Mouse (Mus musculus) kidney, embryonic 15.5 days (tissue): ENCODE measurements around the gene Nemp2. TPM values are rescaled to one million over a fixed set of nuclear protein-coding genes. Genes with fewer than 3 reads are reported as not detected.

ENCODE experiments used
- ATAC-seq: fragments of 200-750 bp; cut with Nextera tagmentation; replicated peaks from 2 replicates; pipeline ENCODE4 v1.8.0; 2017; ENCODE audit warnings: moderate TSS enrichment; ENCODE audit not compliant: low FRiP score
- H3K27ac ChIP-seq: fragments of 300-500 bp; sonication (generic); 2 replicates; pipeline ENCODE4 v1.5.1; 2015; ENCODE audit warnings: mild to moderate bottlenecking, inconsistent platforms
- H3K27me3 ChIP-seq: fragments of 300-500 bp; sonication (generic); 2 replicates; pipeline ENCODE4 v1.6.1; 2015; ENCODE audit warnings: inconsistent platforms
- H3K36me3 ChIP-seq: fragments of 300-500 bp; sonication (generic); 2 replicates; pipeline ENCODE4 v1.6.1; 2015; ENCODE audit warnings: inconsistent platforms
- H3K4me1 ChIP-seq: fragments of 300-500 bp; sonication (generic); 2 replicates; pipeline ENCODE4 v1.6.1; 2015; ENCODE audit warnings: inconsistent platforms
- H3K4me2 ChIP-seq: fragments of 300-500 bp; sonication (generic); 2 replicates; pipeline ENCODE4 v1.6.1; 2015; ENCODE audit warnings: moderate library complexity, mild to moderate bottlenecking, inconsistent platforms
- H3K4me3 ChIP-seq: fragments of 300-500 bp; sonication (generic); replicated peaks from 2 replicates; pipeline ENCODE4 v1.5.1; 2015; ENCODE audit warnings: mild to moderate bottlenecking, inconsistent platforms
- H3K9ac ChIP-seq: fragments of 300-500 bp; sonication (generic); 2 replicates; pipeline ENCODE4 v1.6.1; 2015; ENCODE audit warnings: mild to moderate bottlenecking, inconsistent platforms
- H3K9me3 ChIP-seq: fragments of 300-500 bp; sonication (generic); replicated peaks from 2 replicates; pipeline ENCODE4 v1.6.1; 2016; ENCODE audit warnings: inconsistent platforms
- WGBS: fragments of 180-500 bp; shearing (Covaris S2); methylation state at CpG from one replicate; pipeline ENCODE4 v1.1.7; 2015; ENCODE audit warnings: mixed read lengths; 5-methylcytosine and 5-hydroxymethylcytosine counted together
- polyA plus RNA-seq: library from polyadenylated mRNA; unstranded; fragments of >200 nt; fragmentation: Nextera tagmentation; extraction: Ambion mirVana; gene quantifications from 2 replicates; pipeline ENCODE4 v1.2.1, GENCODE M21; 2015

Gene Nemp2
- polyA plus RNA-seq, 1 experiment from 2014 or later = 11.3 TPM

- Histone ChIP-seq H3K4me3 (peak overlapping the region; percentile 98), H3K9ac (no peak overlapping the region), H3K27ac (no peak overlapping the region), H3K4me2 (peak overlapping the region; percentile 57), H3K4me1 (peaks cover 13% of the 10 kb centered on the region; the same call in 1 of the 2 replicates), H3K9me3 (no peaks in the 10 kb centered on the region), H3K27me3 (no peaks in the 10 kb centered on the region), H3K36me3 (0 out of 2 replicates have a peak, but pooled peaks cover 3% of the 10 kb centered on the region)
- 62% methylated on average over 2 of the region's 2 CpGs for WGBS
- no peak for ATAC-seq
These were observed 1.1 kb downstream of the Nemp2 start for GRCm38 (mm10) chr1:52631570-52631969.

GRCm38 (mm10) chr1:52634251-52634650 lies 3.7 kb downstream of the Nemp2 start:
- peaks cover 23% of the 10 kb centered on the region for H3K36me3 ChIP-seq
- 97% methylated on average over 6 of the region's 6 CpGs for WGBS

DNA sequence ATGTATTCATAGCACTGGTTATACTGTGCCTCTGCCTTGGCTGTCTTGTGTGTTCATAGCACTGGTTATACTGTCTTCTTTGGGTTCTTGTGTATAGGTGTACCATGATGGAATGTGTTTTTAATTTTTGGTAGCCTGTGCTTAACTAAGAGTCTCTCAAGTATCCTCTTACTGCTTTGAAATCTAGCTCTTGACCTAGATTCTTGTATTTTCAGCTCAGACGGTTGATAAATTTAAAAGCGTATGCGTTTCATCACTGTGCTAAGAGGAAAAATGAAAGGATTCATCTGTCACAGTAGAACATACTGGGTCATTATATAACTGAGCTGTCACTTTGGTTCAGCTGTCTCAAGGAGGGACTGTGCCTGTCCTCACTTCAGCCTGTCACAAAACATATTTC lies 5.4 kb downstream of the Nemp2 start:
- H3K27me3 ChIP-seq = no peaks in the 10 kb centered on the region
- no peak overlapping the region for H3K27ac ChIP-seq
- H3K9ac ChIP-seq = no peak overlapping the region
- no peak overlapping the region for H3K4me2 ChIP-seq
- ATAC-seq = no peak
- peaks cover 32% of the 10 kb centered on the region for H3K36me3 ChIP-seq
- H3K4me3 ChIP-seq = no peak overlapping the region
- H3K9me3 ChIP-seq = no peaks in the 10 kb centered on the region
- H3K4me1 ChIP-seq = peaks cover 13% of the 10 kb centered on the region; the same call in 1 of the 2 replicates
- WGBS = 91% methylated on average over 3 of the region's 3 CpGs

More at GRCm38 (mm10) chr1:52634251-52634650, 3.7 kb downstream of the Nemp2 start:
- H3K27me3 ChIP-seq = no peaks in the 10 kb centered on the region
- peaks cover 13% of the 10 kb centered on the region; the same call in 1 of the 2 replicates for H3K4me1 ChIP-seq
- ATAC-seq = no peak
- H3K4me2 ChIP-seq = no peak overlapping the region
- no peak overlapping the region for H3K27ac ChIP-seq
- no peak overlapping the region for H3K4me3 ChIP-seq
- H3K9me3 ChIP-seq = no peaks in the 10 kb centered on the region
- H3K9ac ChIP-seq = no peak overlapping the region

- H3K9me3 ChIP-seq = no peaks in the 10 kb centered on the region
- H3K27ac ChIP-seq = no peak overlapping the region
- 82% methylated on average over 2 of the region's 2 CpGs for WGBS
- no peak for ATAC-seq
- no peaks in the 10 kb centered on the region for H3K27me3 ChIP-seq
- H3K9ac ChIP-seq = no peak overlapping the region
- no peak overlapping the region for H3K4me2 ChIP-seq
- H3K4me3 ChIP-seq = no peak overlapping the region
- H3K36me3 ChIP-seq = peaks cover 41% of the 10 kb centered on the region
- no peaks in the 10 kb centered on the region for H3K4me1 ChIP-seq
These were observed 7.6 kb downstream of the Nemp2 start for GRCm38 (mm10) chr1:52638101-52638500.

GRCm38 (mm10) chr1:52639090-52639489 lies 8.6 kb downstream of the Nemp2 start:
- Histone ChIP-seq H3K9ac (no peak overlapping the region), H3K4me1 (no peaks in the 10 kb centered on the region), H3K27ac (no peak overlapping the region), H3K4me2 (no peak overlapping the region), H3K27me3 (no peaks in the 10 kb centered on the region), H3K4me3 (no peak overlapping the region), H3K9me3 (no peaks in the 10 kb centered on the region), H3K36me3 (peaks cover 41% of the 10 kb centered on the region)
- 85% methylated on average over 7 of the region's 7 CpGs for WGBS
- ATAC-seq = no peak

- no peaks in the 10 kb centered on the region for H3K9me3 ChIP-seq
- no peak for ATAC-seq
- WGBS = 86% methylated on average over 6 of the region's 6 CpGs
- no peak overlapping the region for H3K27ac ChIP-seq
- H3K36me3 ChIP-seq = peaks cover 41% of the 10 kb centered on the region
- H3K9ac ChIP-seq = no peak overlapping the region
- no peaks in the 10 kb centered on the region for H3K27me3 ChIP-seq
- no peak overlapping the region for H3K4me2 ChIP-seq
- no peak overlapping the region for H3K4me3 ChIP-seq
- no peaks in the 10 kb centered on the region for H3K4me1 ChIP-seq
These were observed 9.8 kb downstream of the Nemp2 start for GRCm38 (mm10) chr1:52640266-52640665.

- Histone ChIP-seq H3K4me1 (no peaks in the 10 kb centered on the region), H3K27me3 (no peaks in the 10 kb centered on the region), H3K27ac (no peak overlapping the region), H3K4me2 (no peak overlapping the region), H3K9ac (no peak overlapping the region), H3K36me3 (peaks cover 45% of the 10 kb centered on the region), H3K4me3 (no peak overlapping the region), H3K9me3 (no peaks in the 10 kb centered on the region)
- 89% methylated on average over 4 of the region's 4 CpGs for WGBS
- no peak for ATAC-seq
These were observed 10.2 kb downstream of the Nemp2 start for GRCm38 (mm10) chr1:52640736-52641135.

GRCm38 (mm10) chr1:52648153-52649027 lies 17.9 kb downstream of the Nemp2 start:
- H3K36me3 ChIP-seq = peaks cover 44% of the 10 kb centered on the region
- no peaks in the 10 kb centered on the region for H3K27me3 ChIP-seq
- no peaks in the 10 kb centered on the region for H3K9me3 ChIP-seq
- no peak; the same call in 1 of the 2 replicates for ATAC-seq
- 84% methylated on average over 11 of the region's 11 CpGs for WGBS
- H3K4me1 ChIP-seq = no peaks in the 10 kb centered on the region
- no peak overlapping the region for H3K9ac ChIP-seq
- no peak overlapping the region for H3K4me2 ChIP-seq
- no peak overlapping the region for H3K27ac ChIP-seq
- H3K4me3 ChIP-seq = no peak overlapping the region

DNA sequence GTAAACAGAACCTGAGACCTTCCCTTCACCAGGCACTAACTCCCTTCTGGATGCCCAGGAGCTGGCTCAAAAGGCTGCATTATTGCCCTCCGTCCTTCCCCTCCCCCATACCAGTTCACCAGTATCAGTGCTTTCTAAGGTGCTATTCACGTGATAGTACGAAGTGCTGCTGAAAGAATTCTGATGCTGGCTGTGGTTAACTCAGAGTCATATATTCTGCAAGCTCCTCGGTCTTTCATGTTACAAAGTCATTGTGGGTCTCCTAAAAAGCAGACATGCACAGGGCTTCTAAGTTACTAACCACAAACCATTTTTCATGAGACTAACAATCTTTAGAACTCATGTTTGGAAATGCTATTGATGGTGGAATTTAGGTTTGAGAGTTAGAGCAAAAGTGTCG lies 19.6 kb downstream of the Nemp2 start:
- H3K4me3 ChIP-seq = no peak overlapping the region
- no peak overlapping the region for H3K27ac ChIP-seq
- H3K9me3 ChIP-seq = no peaks in the 10 kb centered on the region
- WGBS = 78% methylated on average over 5 of the region's 5 CpGs
- ATAC-seq = no peak
- no peaks in the 10 kb centered on the region for H3K27me3 ChIP-seq
- no peak overlapping the region for H3K4me2 ChIP-seq
- H3K9ac ChIP-seq = no peak overlapping the region
- H3K4me1 ChIP-seq = no peaks in the 10 kb centered on the region
- H3K36me3 ChIP-seq = peaks cover 42% of the 10 kb centered on the region

DNA sequence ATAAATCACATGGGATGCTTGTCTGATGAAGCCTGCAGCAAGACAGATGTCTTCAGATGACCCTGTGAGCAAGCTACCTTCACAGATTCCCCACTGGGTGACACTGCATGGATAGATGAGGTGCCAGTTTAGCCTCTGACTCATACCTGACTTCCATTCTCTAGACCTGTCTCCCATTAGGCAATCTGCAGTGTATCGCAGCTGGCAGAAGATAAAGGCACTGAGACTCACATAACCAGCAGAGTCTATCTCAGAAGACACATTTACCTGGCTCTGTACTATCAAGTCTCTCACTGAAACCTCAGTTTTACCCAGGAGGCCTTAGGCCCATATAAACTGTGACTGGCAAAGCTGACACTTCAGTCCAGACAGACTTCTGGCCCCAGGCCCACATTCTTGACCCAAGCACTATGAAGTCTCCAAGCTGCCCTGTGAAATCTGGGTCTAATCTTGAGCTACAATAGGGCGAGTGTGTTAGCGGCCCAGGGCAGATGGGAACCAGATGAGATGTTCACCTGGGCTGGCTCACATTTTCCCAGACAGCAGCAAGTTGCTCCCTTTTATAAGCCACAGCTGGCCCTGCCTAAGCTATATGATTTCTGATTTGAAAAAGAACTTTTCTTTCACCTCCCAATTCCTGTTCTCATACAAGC lies 22.2 kb downstream of the Nemp2 start:
- H3K27me3 ChIP-seq = no peaks in the 10 kb centered on the region
- 89% methylated on average over 3 of the region's 3 CpGs for WGBS
- no peak overlapping the region for H3K9ac ChIP-seq
- peaks cover 26% of the 10 kb centered on the region for H3K36me3 ChIP-seq
- no peaks in the 10 kb centered on the region for H3K4me1 ChIP-seq
- no peak overlapping the region for H3K4me3 ChIP-seq
- H3K27ac ChIP-seq = no peak overlapping the region
- no peak for ATAC-seq
- no peaks in the 10 kb centered on the region for H3K9me3 ChIP-seq
- no peak overlapping the region for H3K4me2 ChIP-seq

DNA sequence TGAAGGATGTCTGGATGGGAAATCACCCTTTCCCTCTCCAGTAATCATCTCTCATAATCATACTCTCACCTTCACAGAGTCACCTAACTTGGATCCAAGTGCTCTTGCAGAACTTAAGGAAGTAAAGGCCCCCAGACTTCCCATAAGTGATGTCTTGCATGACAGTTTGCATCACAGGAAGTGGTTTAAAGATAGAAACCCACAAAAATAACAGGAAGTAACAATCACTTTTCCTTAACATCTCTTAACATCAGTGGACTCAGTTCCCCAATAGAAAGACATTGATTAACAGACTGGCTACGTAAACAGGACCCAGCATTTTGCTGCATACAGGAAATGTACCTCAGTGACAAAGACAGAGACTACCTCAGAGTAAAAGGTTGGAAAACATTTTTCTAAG lies 22.9 kb downstream of the Nemp2 start:
- no peaks in the 10 kb centered on the region for H3K27me3 ChIP-seq
- no peak overlapping the region for H3K4me2 ChIP-seq
- H3K9me3 ChIP-seq = no peaks in the 10 kb centered on the region
- peaks cover 26% of the 10 kb centered on the region for H3K36me3 ChIP-seq
- no peak overlapping the region for H3K27ac ChIP-seq
- 89% methylated on average over 1 of the region's 1 CpGs for WGBS
- H3K9ac ChIP-seq = no peak overlapping the region
- H3K4me1 ChIP-seq = no peaks in the 10 kb centered on the region
- no peak overlapping the region for H3K4me3 ChIP-seq
- ATAC-seq = no peak

- Histone ChIP-seq H3K36me3 (peaks cover 13% of the 10 kb centered on the region), H3K27me3 (no peaks in the 10 kb centered on the region), H3K4me2 (no peak overlapping the region), H3K27ac (no peak overlapping the region), H3K4me1 (0 out of 2 replicates have a peak, but pooled peaks cover under 1% of the 10 kb centered on the region), H3K9ac (no peak overlapping the region), H3K9me3 (no peaks in the 10 kb centered on the region), H3K4me3 (no peak overlapping the region)
- no peak for ATAC-seq
- 77% methylated on average over 4 of the region's 4 CpGs for WGBS
These were observed 24.6 kb downstream of the Nemp2 start for GRCm38 (mm10) chr1:52655153-52655552.
